In the genomic region with DNA sequence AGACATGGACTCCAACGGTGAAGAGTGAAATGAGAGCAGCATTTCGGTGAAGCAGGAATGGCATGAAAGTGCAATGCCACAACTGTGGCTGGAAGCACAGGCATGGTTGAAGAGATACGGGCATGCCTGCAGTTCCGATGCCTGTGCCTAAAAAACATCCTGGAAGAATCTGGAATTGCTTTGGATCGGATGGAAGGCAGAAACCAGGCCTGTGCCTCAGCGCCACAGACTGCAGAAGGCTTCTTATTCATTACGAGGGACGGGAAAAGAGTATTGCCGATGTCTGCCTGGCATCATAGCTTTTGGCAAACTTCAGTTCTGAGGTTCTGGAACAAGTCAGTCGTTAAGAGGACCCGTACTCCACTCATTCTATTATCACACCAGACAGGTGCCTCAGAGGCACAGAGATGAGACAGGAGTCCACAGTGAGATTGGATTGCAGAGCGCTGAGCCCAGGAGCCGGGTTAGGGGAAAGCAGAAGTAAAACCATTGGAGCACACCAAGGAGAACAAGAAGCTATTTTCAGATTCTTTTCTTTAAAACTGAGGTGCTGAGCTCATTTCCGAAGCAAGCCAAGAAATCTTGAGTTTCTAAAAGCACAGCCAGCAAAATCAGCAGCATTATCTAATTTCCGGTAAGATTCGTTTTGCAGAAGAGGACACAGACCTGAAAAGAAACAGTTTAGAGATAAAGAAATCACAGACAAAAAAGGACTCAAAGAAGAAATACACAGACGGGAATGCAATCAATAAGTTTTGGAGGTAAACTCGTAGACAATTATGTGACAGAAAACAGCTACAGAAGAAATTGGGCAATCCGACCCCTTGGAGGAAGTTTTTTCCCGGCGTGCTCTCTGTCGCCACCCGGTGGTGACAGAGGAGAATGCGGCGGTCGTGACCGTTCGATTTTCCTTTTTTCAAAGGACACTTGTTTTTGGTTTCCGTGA, we compare ENCODE assay signal across 8 mouse cellular contexts. TPM values are rescaled to one million over a fixed set of nuclear protein-coding genes. Genes with fewer than 3 reads are reported as not detected.
DNase-seq lines count a peak whose midpoint lies in the region; ATAC-seq lines count a peak whose summit lies in the region.
"Not testable (repeated sequence)": the region's sequence is repeated elsewhere in the genome, so short reads cannot be mapped to it uniquely, and the experiment has no call there.

No protein-coding gene starts in this region.

- H3K4me3 ChIP-seq in hindbrain, embryonic 15.5 days: peak overlapping the region; percentile 20

- H3K27me3 ChIP-seq in hindbrain, embryonic 15.5 days: not testable (repeated sequence)

- 0 out of 2 replicates have a peak, but pooled peaks have one; percentile 7 for ATAC-seq in hindbrain, embryonic 15.5 days (ENCODE audit: low FRiP score, low read depth)
- ATAC-seq in megakaryocyte-erythroid progenitor cell, adult 5-6 weeks (replicated peaks; ENCODE audit: low FRiP score, low TSS enrichment, poor library complexity, severe bottlenecking): peak; percentile 13

- H3K4me1 ChIP-seq in hindbrain, embryonic 15.5 days (replicated peaks): not testable (repeated sequence)

- peak; percentile 79 to 98 for DNase-seq in adrenal gland, adult 18-20 months (ENCODE audit: low spot score in 2 of 2)
- DNase-seq in embryo, embryonic 11 days: peak; percentile 72
- DNase-seq in gastrocnemius, postnatal 10 days: peak; percentile 79
- peak; percentile 69 to 90 for DNase-seq in left cerebral cortex, adult 8-10 months (ENCODE audit: low spot score in 2 of 2)
- peak; percentile 68 for DNase-seq in right cerebral cortex, postnatal 14 days
- peak; percentile 76 to 94 for DNase-seq in urinary bladder, postnatal 4 days (ENCODE audit: low spot score in 2 of 2)

- peaks cover 24% of the 10 kb centered on the region for H3K9me3 ChIP-seq in hindbrain, embryonic 15.5 days

- peak overlapping the region; percentile 42 for H3K4me2 ChIP-seq in hindbrain, embryonic 15.5 days

- 69% methylated on average over 29 of the region's 29 CpGs for WGBS in hindbrain, embryonic 15.5 days

- peaks cover 31% of the 10 kb centered on the region for H3K36me3 ChIP-seq in hindbrain, embryonic 15.5 days

- H3K27ac ChIP-seq in hindbrain, embryonic 15.5 days (replicated peaks): not testable (repeated sequence)

- H3K9ac ChIP-seq in hindbrain, embryonic 15.5 days: not testable (repeated sequence)

RNA-seq across cellular contexts. Expression of a gene that starts 30.8 kb away (rescaled TPM):
- total RNA-seq in adrenal gland, adult 18-20 months (2021): 100 to 1,000 TPM; 358 to 418 TPM
- 10 to 100 TPM; 47.0 to 72.9 TPM for total RNA-seq in gastrocnemius, postnatal 10 days (2021)
- polyA plus RNA-seq in hindbrain, embryonic 15.5 days (2015; fragmentation: Nextera tagmentation; extraction: Ambion mirVana): 195 and 248 TPM in 2 replicates
- total RNA-seq in left cerebral cortex, adult 8-10 months (2022): 100 to 1,000 TPM in 2 of 4 experiments, 10 to 100 TPM in 2; 64.2 to 131 (median 96.7) TPM
- total RNA-seq in megakaryocyte-erythroid progenitor cell, adult 5-6 weeks (2014; fragmentation: Nextera tagmentation): 80.7 and 142 TPM in 2 replicates
- 87.0 and 105 TPM in 2 replicates for total RNA-seq in megakaryocyte-erythroid progenitor cell, adult 5-6 weeks (2017)
